ENCODE assay signal across 14 mouse cellular contexts in genomic region chr4:46897634-46898399, GRCm38 (mm10).
A peak's percentile ranks its signal among the peaks of the same experiment; 100 is the strongest.
DNase-seq lines count a peak whose midpoint lies in the region; ATAC-seq and TF ChIP-seq lines count a peak whose summit lies in the region.
"Had no signal": no experiment of that assay in that cellular context is flagged by ENCODE, and none has a peak within 500 bp of the region (broad histone marks: within the 10 kb centered on the region; RNA-seq: fewer than 3 reads in every experiment).

No protein-coding gene starts in this region.

- H3K27ac ChIP-seq in kidney, adult 2 months (ENCODE audit: insufficient read depth, low read depth, low read length): no peak overlapping the region
- H3K27ac ChIP-seq in embryonic facial prominence, embryonic 11.5 days (replicated peaks; ENCODE audit: low read depth, low read length): no peak overlapping the region
- H3K27ac ChIP-seq in hindbrain, embryonic 13.5 days: peak overlapping the region; percentile 13; the same call in 1 of the 2 replicates
- H3K27ac ChIP-seq in neural tube, embryonic 13.5 days (replicated peaks): no peak overlapping the region

- no peak for TF ChIP-seq POLR2A in kidney, adult 2 months (IDR thresholded peaks at IDR 0.05; ENCODE audit: low read depth, low read length)

- 0 out of 2 replicates have a peak, but pooled peaks have one; percentile 6 for ATAC-seq in embryonic facial prominence, embryonic 11.5 days (replicated peaks; ENCODE audit: insufficient number of reproducible peaks, low FRiP score, low TSS enrichment, low read depth)
- ATAC-seq in hindbrain, embryonic 13.5 days (ENCODE audit: low FRiP score): 0 out of 2 replicates have a peak, but pooled peaks have one; percentile 24
- peak; percentile 54; the same call in 1 of the 2 replicates for ATAC-seq in neural tube, embryonic 13.5 days (ENCODE audit: low read depth)
- ATAC-seq: intestine, embryonic 16.5 days had no signal

- WGBS in kidney, adult 2 months: 65% methylated on average over 18 of the region's 18 CpGs
- WGBS in embryonic facial prominence, embryonic 11.5 days: 77% methylated on average over 18 of the region's 18 CpGs
- 48% methylated on average over 17 of the region's 18 CpGs for WGBS in hindbrain, embryonic 13.5 days
- WGBS in neural tube, embryonic 13.5 days: 57% methylated on average over 18 of the region's 18 CpGs

- no peak overlapping the region for H3K4me2 ChIP-seq in embryonic facial prominence, embryonic 11.5 days (ENCODE audit: low read depth, low read length)
- no peak overlapping the region for H3K4me2 ChIP-seq in hindbrain, embryonic 13.5 days
- no peak overlapping the region for H3K4me2 ChIP-seq in neural tube, embryonic 13.5 days

- no peak overlapping the region for H3K9ac ChIP-seq in embryonic facial prominence, embryonic 11.5 days (replicated peaks; ENCODE audit: low read length)
- no peak overlapping the region for H3K9ac ChIP-seq in hindbrain, embryonic 13.5 days
- H3K9ac ChIP-seq in neural tube, embryonic 13.5 days: 0 out of 2 replicates have a peak overlapping the region, but pooled peaks have one; percentile 13

- H3K36me3 ChIP-seq in kidney, adult 2 months (ENCODE audit: control insufficient read depth, insufficient read depth, low read length): no peaks in the 10 kb centered on the region
- no peaks in the 10 kb centered on the region for H3K36me3 ChIP-seq in embryonic facial prominence, embryonic 11.5 days (replicated peaks; ENCODE audit: control insufficient read depth, insufficient read depth, low read depth, low read length)
- H3K36me3 ChIP-seq in hindbrain, embryonic 13.5 days: no peaks in the 10 kb centered on the region
- no peaks in the 10 kb centered on the region for H3K36me3 ChIP-seq in neural tube, embryonic 13.5 days

- no peaks in the 10 kb centered on the region for H3K9me3 ChIP-seq in embryonic facial prominence, embryonic 11.5 days (replicated peaks; ENCODE audit: control insufficient read depth, low read length)
- no peaks in the 10 kb centered on the region for H3K9me3 ChIP-seq in hindbrain, embryonic 13.5 days
- no peaks in the 10 kb centered on the region for H3K9me3 ChIP-seq in neural tube, embryonic 13.5 days

- no peaks in the 10 kb centered on the region for H3K4me1 ChIP-seq in kidney, adult 2 months (ENCODE audit: control insufficient read depth, insufficient read depth, low read length)
- no peaks in the 10 kb centered on the region for H3K4me1 ChIP-seq in embryonic facial prominence, embryonic 11.5 days (ENCODE audit: control insufficient read depth, insufficient read depth, low read length)
- H3K4me1 ChIP-seq in hindbrain, embryonic 13.5 days (replicated peaks): peaks cover 13% of the 10 kb centered on the region
- H3K4me1 ChIP-seq in neural tube, embryonic 13.5 days (replicated peaks): peaks cover 9% of the 10 kb centered on the region; the same call in 1 of the 2 replicates

- TF ChIP-seq CTCF in kidney, adult 2 months (conservative IDR thresholded peaks at IDR 0.05; ENCODE audit: insufficient read depth, insufficient read length, low read depth, low read length): no peak

- H3K4me3 ChIP-seq in kidney, adult 2 months (ENCODE audit: insufficient read depth, low read depth, low read length): no peak overlapping the region
- H3K4me3 ChIP-seq in embryonic facial prominence, embryonic 11.5 days (ENCODE audit: low read depth, low read length): no peak overlapping the region
- H3K4me3 ChIP-seq in hindbrain, embryonic 13.5 days: no peak overlapping the region
- H3K4me3 ChIP-seq in neural tube, embryonic 13.5 days: no peak overlapping the region

- no peaks in the 10 kb centered on the region for H3K27me3 ChIP-seq in kidney, adult 2 months (replicated peaks; ENCODE audit: control insufficient read depth, insufficient read depth, low read length)
- H3K27me3 ChIP-seq in embryonic facial prominence, embryonic 11.5 days (ENCODE audit: control insufficient read depth, insufficient read depth, low read length): no peaks in the 10 kb centered on the region
- peaks cover 4% of the 10 kb centered on the region; the same call in 1 of the 2 replicates for H3K27me3 ChIP-seq in hindbrain, embryonic 13.5 days
- H3K27me3 ChIP-seq in neural tube, embryonic 13.5 days: no peaks in the 10 kb centered on the region

- DNase-seq in kidney, adult 2 months: peak; percentile 32
- no peak for DNase-seq in kidney, postnatal 14 days
- no peak for DNase-seq in embryonic facial prominence, embryonic 11.5 days (ENCODE audit: low spot score)
- no peak for DNase-seq in layer of hippocampus, adult 11-12 months (ENCODE audit: low spot score)
- DNase-seq in lung, postnatal 14 days: no peak
- no peak for DNase-seq in thymus, postnatal 36 days
- DNase-seq: B cell, adult 2 months; cerebellum, adult 11-12 months; heart, postnatal 10 days; lung, adult 2 months; thymus, adult 18-20 months had no signal
